Mouse (Mus musculus) E14TG2a.4 (cell line): ENCODE measurements around the gene Rrp1b.
"Not testable (repeated sequence)": the region's sequence is repeated elsewhere in the genome, so short reads cannot be mapped to it uniquely, and the experiment has no call there.

Experiments
- H3K27me3 ChIP-seq: 2 replicates; pipeline ENCODE4 v1.6.1; 2014; ENCODE audit warnings: low read length, control low read depth; ENCODE audit not compliant: insufficient read depth
- H3K36me3 ChIP-seq: 2 replicates; pipeline ENCODE4 v1.6.1; 2014; ENCODE audit warnings: low read length, control low read depth; ENCODE audit not compliant: insufficient read depth
- H3K4me1 ChIP-seq: replicated peaks from 2 replicates; pipeline ENCODE4 v1.6.1; 2014; ENCODE audit warnings: low read depth, low read length, control low read depth
- H3K4me3 ChIP-seq: replicated peaks from 2 replicates; pipeline ENCODE4 v1.5.1; 2014; ENCODE audit warnings: mild to moderate bottlenecking, low read length
- H3K9me3 ChIP-seq: 2 replicates; pipeline ENCODE4 v1.6.1; 2014; ENCODE audit warnings: low read length, control low read depth
- CTCF ChIP-seq: conservative IDR thresholded peaks from 2 replicates; pipeline ENCODE4 v1.5.1; 2014; ENCODE audit warnings: low read length
- NANOG ChIP-seq: IDR thresholded peaks from 2 replicates; pipeline ENCODE4 v1.6.1; 2014; ENCODE audit warnings: borderline replicate concordance, low read length, mixed read lengths
- POU5F1 ChIP-seq: IDR thresholded peaks from 2 replicates; pipeline ENCODE4 v1.6.1; 2014; ENCODE audit warnings: low read length, borderline replicate concordance

The Rrp1b gene

DNA sequence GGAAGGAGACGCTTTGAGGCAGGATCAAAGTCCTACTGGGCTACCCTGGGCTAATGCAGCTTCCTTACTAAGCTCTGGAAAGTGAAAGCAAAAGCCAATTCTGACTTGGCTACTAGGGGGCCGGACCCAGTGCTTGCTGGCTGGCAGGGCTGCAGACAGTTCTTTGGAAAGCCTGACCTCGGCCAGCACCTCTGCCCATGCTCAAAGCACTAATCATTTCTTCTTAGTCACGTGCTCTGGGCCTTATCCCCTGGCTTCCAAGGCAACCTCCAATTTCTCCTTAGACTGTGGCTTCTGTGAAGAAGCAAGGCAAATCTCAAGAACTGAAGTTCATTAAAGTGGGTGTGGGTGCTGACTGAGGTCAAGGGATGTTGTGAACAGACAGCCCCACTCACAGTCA, 38.8 kb downstream of the Rrp1b start:
- TF ChIP-seq POU5F1: no peak
- no peak for TF ChIP-seq CTCF
- no peak for TF ChIP-seq NANOG
- H3K27me3 ChIP-seq: peaks cover 18% of the 10 kb centered on the region
- H3K36me3 ChIP-seq: no peaks in the 10 kb centered on the region
- H3K4me3 ChIP-seq: no peak overlapping the region
- peaks cover 8% of the 10 kb centered on the region for H3K9me3 ChIP-seq
- peaks cover 31% of the 10 kb centered on the region for H3K4me1 ChIP-seq

DNA sequence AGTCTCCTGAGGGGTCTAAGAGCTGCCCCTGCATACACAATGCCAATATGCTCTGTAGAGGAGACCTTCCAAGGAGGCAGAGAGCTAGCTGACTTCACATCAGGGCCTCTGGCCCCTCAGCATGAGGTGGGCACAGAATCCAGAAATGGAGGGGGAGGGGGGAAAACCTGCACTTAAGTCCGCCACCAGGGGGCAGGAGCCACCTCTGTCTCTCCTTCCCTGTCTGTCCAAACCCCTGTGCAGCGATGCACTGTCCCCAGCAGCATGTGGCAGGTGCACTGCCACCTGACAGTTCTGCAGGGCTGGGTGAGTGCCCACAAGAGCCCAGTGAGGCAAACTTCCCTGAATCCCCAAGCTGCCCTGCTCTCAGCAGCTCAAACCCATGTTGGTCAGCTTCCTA, 39.3 kb downstream of the Rrp1b start:
- peak; percentile 72 for TF ChIP-seq CTCF
- no peak for TF ChIP-seq NANOG
- peaks cover 20% of the 10 kb centered on the region for H3K27me3 ChIP-seq
- no peaks in the 10 kb centered on the region for H3K36me3 ChIP-seq
- peaks cover 31% of the 10 kb centered on the region for H3K4me1 ChIP-seq
- peak overlapping the region; percentile 48 for H3K4me3 ChIP-seq
- peaks cover 3% of the 10 kb centered on the region; the same call in 1 of the 2 replicates for H3K9me3 ChIP-seq

DNA sequence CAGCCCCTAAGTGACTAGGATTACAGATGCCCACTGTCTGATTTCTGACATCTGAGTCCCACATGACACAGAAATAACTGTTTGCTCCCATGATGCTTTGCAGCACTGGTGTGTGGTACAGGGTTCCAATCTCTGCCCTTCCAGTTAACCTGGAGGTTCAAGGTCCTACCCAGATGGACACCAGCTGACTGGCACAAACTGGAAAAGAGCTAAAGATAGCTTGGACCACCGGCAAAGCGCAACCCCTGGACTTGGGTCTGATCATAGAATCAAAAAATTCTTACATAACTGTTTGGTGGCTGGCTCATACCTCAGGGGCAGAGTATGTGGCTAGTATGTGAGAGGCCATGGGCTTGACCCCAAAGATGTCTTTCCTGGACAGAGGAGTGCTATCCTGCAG, 47.5 kb downstream of the Rrp1b start:
- Histone ChIP-seq H3K27me3 (peaks cover 10% of the 10 kb centered on the region; the same call in 1 of the 2 replicates), H3K4me3 (no peak overlapping the region)
- no peak for TF ChIP-seq POU5F1
- no peak for TF ChIP-seq NANOG
- no peak for TF ChIP-seq CTCF

GRCm38 (mm10) chr17:32087069-32087468, 51.2 kb downstream of the Rrp1b start:
- Histone ChIP-seq H3K4me3 (no peak overlapping the region), H3K4me1 (peaks cover 31% of the 10 kb centered on the region), H3K9me3 (peaks cover 7% of the 10 kb centered on the region; the same call in 1 of the 2 replicates), H3K36me3 (no peaks in the 10 kb centered on the region), H3K27me3 (0 out of 2 replicates have a peak, but pooled peaks cover 4% of the 10 kb centered on the region)
- TF ChIP-seq NANOG (no peak), POU5F1 (no peak), CTCF (no peak)

More for the DNA sequence above, 47.5 kb downstream of the Rrp1b start:
- Histone ChIP-seq H3K36me3 (no peaks in the 10 kb centered on the region), H3K9me3 (no peaks in the 10 kb centered on the region), H3K4me1 (peaks cover 14% of the 10 kb centered on the region)

GRCm38 (mm10) chr17:32091032-32091363, 55.1 kb downstream of the Rrp1b start:
- peaks cover 42% of the 10 kb centered on the region for H3K9me3 ChIP-seq
- no peak overlapping the region for H3K4me3 ChIP-seq
- no peaks in the 10 kb centered on the region for H3K36me3 ChIP-seq
- peaks cover 32% of the 10 kb centered on the region for H3K4me1 ChIP-seq
- TF ChIP-seq NANOG (no peak), CTCF (no peak), POU5F1 (no peak)
- 0 out of 2 replicates have a peak, but pooled peaks cover 4% of the 10 kb centered on the region for H3K27me3 ChIP-seq

DNA sequence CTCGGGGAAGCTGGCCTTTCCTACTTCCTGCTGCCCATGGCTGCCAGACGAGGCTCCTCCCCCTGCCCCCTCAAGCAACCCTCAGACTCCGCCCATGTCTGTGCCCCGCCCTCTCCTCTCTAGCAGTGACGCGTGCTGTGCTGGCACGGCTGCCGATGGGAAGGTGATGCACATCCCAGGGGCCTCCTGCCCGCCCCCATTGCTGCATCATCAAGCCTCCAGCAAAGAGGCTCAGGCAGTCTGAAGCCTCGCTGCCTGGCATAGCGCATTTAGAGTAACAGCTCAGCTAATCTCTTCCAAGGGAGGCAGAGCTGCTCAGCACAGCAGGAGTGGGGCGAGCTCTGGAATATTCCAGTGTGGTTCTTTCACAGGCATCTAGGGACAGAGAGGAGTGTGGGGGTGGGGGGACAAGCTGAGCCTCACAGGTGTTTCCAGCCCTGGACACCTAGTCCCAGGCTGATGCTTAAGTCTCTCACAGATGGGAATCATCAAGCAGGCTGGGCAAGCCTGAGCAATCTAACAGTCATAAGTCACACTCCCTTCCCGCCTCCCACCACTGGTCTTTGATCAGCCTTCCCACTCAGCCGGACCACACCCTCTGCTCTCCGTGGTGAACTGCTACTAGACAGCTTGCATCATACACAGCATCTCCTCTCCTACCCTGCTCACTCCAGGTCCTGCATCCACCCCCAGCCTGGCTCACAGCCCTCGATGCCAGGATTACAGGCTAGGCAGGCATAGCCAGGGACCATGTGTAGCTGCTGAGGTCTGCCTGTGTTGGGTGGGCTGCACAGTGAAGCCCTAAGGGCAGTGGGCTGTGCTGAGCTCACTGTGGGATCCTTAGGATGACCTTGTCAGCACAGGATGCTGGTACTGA, 55.7 kb downstream of the Rrp1b start:
- peaks cover 32% of the 10 kb centered on the region for H3K4me1 ChIP-seq
- H3K27me3 ChIP-seq, H3K36me3 ChIP-seq, H3K4me3 ChIP-seq: not testable (repeated sequence)
- peaks cover 48% of the 10 kb centered on the region for H3K9me3 ChIP-seq

DNA sequence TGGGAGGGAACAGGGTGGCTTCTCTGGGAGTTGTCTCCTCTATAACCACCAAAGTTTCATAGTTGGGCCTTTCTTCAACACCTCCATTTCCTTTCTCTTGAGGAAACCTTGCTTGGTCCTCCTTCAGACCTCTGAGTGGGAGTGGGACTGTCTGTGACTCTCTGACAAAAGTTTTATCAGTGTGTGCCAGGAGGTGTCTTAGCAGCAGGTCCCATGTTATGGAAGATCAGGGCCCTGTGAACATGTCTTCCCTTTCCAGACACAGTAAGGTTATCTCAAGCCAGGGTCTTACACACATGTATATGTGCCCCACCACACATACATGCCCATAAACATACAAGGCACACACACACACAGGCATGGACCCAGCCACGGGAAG, 56.3 kb downstream of the Rrp1b start:
- H3K36me3 ChIP-seq: no peaks in the 10 kb centered on the region

DNA sequence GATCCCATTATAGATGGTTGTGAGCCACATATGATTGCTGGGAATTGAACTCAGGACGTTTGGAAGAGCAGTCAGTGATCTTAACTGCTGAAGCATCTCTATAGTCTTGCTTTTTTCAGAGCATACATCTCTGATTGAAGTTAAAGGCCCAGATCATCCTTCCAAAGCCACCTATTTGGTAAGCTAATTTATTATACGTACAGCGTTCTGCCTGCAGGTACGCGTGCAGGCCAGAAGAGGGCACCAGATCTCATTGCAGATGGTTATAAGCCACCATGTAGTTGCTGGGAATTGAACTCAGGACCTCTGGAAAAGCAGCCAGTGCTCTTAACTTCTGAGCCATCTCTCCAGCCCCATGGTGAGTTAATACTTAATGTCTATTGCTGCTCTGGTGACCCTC, 57.0 kb downstream of the Rrp1b start:
- Histone ChIP-seq H3K36me3 (no peaks in the 10 kb centered on the region), H3K9me3 (peaks cover 61% of the 10 kb centered on the region), H3K4me1 (peaks cover 21% of the 10 kb centered on the region), H3K4me3 (no peak overlapping the region), H3K27me3 (peaks cover 10% of the 10 kb centered on the region)
- TF ChIP-seq POU5F1 (no peak), NANOG (no peak), CTCF (no peak)

More for the DNA sequence above, 56.3 kb downstream of the Rrp1b start:
- no peak for TF ChIP-seq CTCF
- no peak for TF ChIP-seq POU5F1
- no peak for TF ChIP-seq NANOG
- Histone ChIP-seq H3K27me3 (0 out of 2 replicates have a peak, but pooled peaks cover 4% of the 10 kb centered on the region), H3K4me1 (peaks cover 27% of the 10 kb centered on the region), H3K4me3 (no peak overlapping the region), H3K9me3 (peaks cover 54% of the 10 kb centered on the region)

GRCm38 (mm10) chr17:32097676-32098075, 61.8 kb downstream of the Rrp1b start:
- H3K4me3 ChIP-seq: no peak overlapping the region
- TF ChIP-seq CTCF (no peak), POU5F1 (no peak), NANOG (no peak)
- H3K36me3 ChIP-seq: no peaks in the 10 kb centered on the region
- peaks cover 50% of the 10 kb centered on the region for H3K9me3 ChIP-seq
- peaks cover 50% of the 10 kb centered on the region for H3K27me3 ChIP-seq
- peaks cover 15% of the 10 kb centered on the region for H3K4me1 ChIP-seq

GRCm38 (mm10) chr17:32098905-32099304, 63.0 kb downstream of the Rrp1b start:
- H3K9me3 ChIP-seq: peaks cover 37% of the 10 kb centered on the region
- H3K4me3 ChIP-seq, H3K36me3 ChIP-seq: not testable (repeated sequence)
- peaks cover 15% of the 10 kb centered on the region for H3K4me1 ChIP-seq
- peaks cover 57% of the 10 kb centered on the region for H3K27me3 ChIP-seq
